Mouse (Mus musculus) heart, postnatal 0 days (tissue): ENCODE measurements around the gene Kcnj6.

Experiments used
- CTCF ChIP-seq: IDR thresholded peaks from 2 replicates; pipeline ENCODE4 v1.5.1; 2016; ENCODE audit warnings: antibody characterized with exemption, control low read depth, low read depth
- EP300 ChIP-seq: IDR thresholded peaks from 2 replicates; pipeline ENCODE4 v1.6.1; 2016; ENCODE audit warnings: antibody characterized with exemption, low read depth

GRCm38 (mm10) chr16:94760732-94761131, 236.8 kb downstream of the Kcnj6 start:
- TF ChIP-seq CTCF: no peak
- no peak for TF ChIP-seq EP300
